Mouse (Mus musculus) kidney, postnatal 14 days (tissue): ENCODE results near the gene Zcchc7.

ENCODE experiments used
- DNase-seq: peaks from one replicate; pipeline ENCODE4 v3.0.0; 2022; ENCODE audit warnings: mixed read lengths

The Zcchc7 gene

GRCm38 (mm10) chr4:44967402-44967801 is 211.7 kb downstream of the Zcchc7 start:
- DNase-seq: no peak

- no peak for DNase-seq
These were observed 214.4 kb downstream of the Zcchc7 start for GRCm38 (mm10) chr4:44970056-44970455.

GRCm38 (mm10) chr4:44970612-44971110 is 215.0 kb downstream of the Zcchc7 start:
- peak; percentile 57 for DNase-seq

- peak; percentile 92 for DNase-seq
These were observed 217.8 kb downstream of the Zcchc7 start for GRCm38 (mm10) chr4:44973450-44973849.

- DNase-seq: no peak
These were observed 218.2 kb downstream of the Zcchc7 start for GRCm38 (mm10) chr4:44973871-44974270.

- DNase-seq: no peak
These were observed 218.7 kb downstream of the Zcchc7 start for GRCm38 (mm10) chr4:44974331-44974730.

GRCm38 (mm10) chr4:44976026-44976615 is 220.4 kb downstream of the Zcchc7 start:
- DNase-seq: no peak

GRCm38 (mm10) chr4:44976921-44977710 is 221.4 kb downstream of the Zcchc7 start:
- DNase-seq: no peak

- DNase-seq: no peak
These were observed 222.5 kb downstream of the Zcchc7 start for GRCm38 (mm10) chr4:44978175-44978574.

GRCm38 (mm10) chr4:44979794-44980338 is 224.2 kb downstream of the Zcchc7 start:
- peak; percentile 72 for DNase-seq

- peak; percentile 93 for DNase-seq
These were observed 225.8 kb downstream of the Zcchc7 start, which contains the start of gene Grhpr for GRCm38 (mm10) chr4:44981280-44981973. Gene Grhpr, plus strand, starts transcription at chr4:44981395.
